Mouse (Mus musculus) ES-Bruce4 (cell line): ENCODE results near the gene Adh5.

Experiments
- CTCF ChIP-seq: IDR thresholded peaks from one replicate; pipeline ENCODE4 v1.8.1; 2011; ENCODE audit warnings: low read depth, low read length
- POLR2A ChIP-seq: IDR thresholded peaks from one replicate; pipeline ENCODE4 v1.8.1; 2011; ENCODE audit warnings: low read length; ENCODE audit not compliant: insufficient read depth

- no peak for TF ChIP-seq CTCF
- no peak for TF ChIP-seq POLR2A
Measured at GRCm38 (mm10) chr3:138488584-138489326, 45.9 kb downstream of the Adh5 start.
